Mouse (Mus musculus) limb, embryonic 12.5 days (tissue): Measurements from ENCODE around the gene Cyp4f18. TPM values are rescaled to one million over a fixed set of nuclear protein-coding genes. Genes with fewer than 3 reads are reported as not detected.
"Not testable (repeated sequence)": the region's sequence is repeated elsewhere in the genome, so short reads cannot be mapped to it uniquely, and the experiment has no call there.

Experiments
- ATAC-seq: fragments of 200-750 bp; cut with Nextera tagmentation; 2 replicates; pipeline ENCODE4 v1.8.0; 2017; ENCODE audit warnings: low read depth, moderate TSS enrichment; ENCODE audit not compliant: insufficient number of reproducible peaks, insufficient read depth, low FRiP score, low TSS enrichment
- H3K27ac ChIP-seq: fragments of 300-500 bp; sonication (generic); 2 replicates; pipeline ENCODE4 v1.5.1; 2016; ENCODE audit warnings: mild to moderate bottlenecking, moderate library complexity
- H3K27me3 ChIP-seq: fragments of 300-500 bp; sonication (generic); 2 replicates; pipeline ENCODE4 v1.6.1; 2016; ENCODE audit warnings: mild to moderate bottlenecking, moderate library complexity
- H3K36me3 ChIP-seq: fragments of 300-500 bp; sonication (generic); 2 replicates; pipeline ENCODE4 v1.6.1; 2016; ENCODE audit warnings: mild to moderate bottlenecking, moderate library complexity
- H3K4me1 ChIP-seq: fragments of 300-500 bp; sonication (generic); replicated peaks from 2 replicates; pipeline ENCODE4 v1.6.1; 2016
- H3K4me2 ChIP-seq: fragments of 300-500 bp; sonication (generic); 2 replicates; pipeline ENCODE4 v1.6.1; 2016; ENCODE audit warnings: mild to moderate bottlenecking, moderate library complexity
- H3K4me3 ChIP-seq: fragments of 300-500 bp; sonication (generic); replicated peaks from 2 replicates; pipeline ENCODE4 v1.5.1; 2016; ENCODE audit warnings: mild to moderate bottlenecking
- H3K9ac ChIP-seq: fragments of 300-500 bp; sonication (generic); replicated peaks from 2 replicates; pipeline ENCODE4 v1.6.1; 2016; ENCODE audit warnings: mild to moderate bottlenecking, moderate library complexity
- H3K9me3 ChIP-seq: fragments of 300-500 bp; sonication (generic); 2 replicates; pipeline ENCODE4 v1.6.1; 2016; ENCODE audit warnings: mild to moderate bottlenecking, moderate library complexity
- WGBS: fragments of 180-500 bp; shearing (Covaris S2); methylation state at CpG from one replicate; pipeline ENCODE4 v1.1.7; 2016; 5-methylcytosine and 5-hydroxymethylcytosine counted together
- polyA plus RNA-seq: library from polyadenylated mRNA; unstranded; fragments of >200 nt; fragmentation: Nextera tagmentation; extraction: Ambion mirVana; gene quantifications from 2 replicates; pipeline ENCODE4 v1.2.1, GENCODE M21; 2016

Cyp4f18 gene
- polyA plus RNA-seq = 0.66 and 1.3 TPM in 2 replicates

GRCm38 (mm10) chr8:72009473-72009872 is at the start of gene Cyp4f18:
Cyp4f18 (minus strand) TSS chr8:72009626.
- no peak within 1 kb of the TSS for H3K27ac ChIP-seq
- no peak for ATAC-seq
- H3K4me2 ChIP-seq = no peak within 1 kb of the TSS
- H3K27me3 ChIP-seq = no peaks in the 10 kb centered on the region
- H3K9ac ChIP-seq = no peak within 1 kb of the TSS
- no peak within 1 kb of the TSS for H3K4me3 ChIP-seq
- no peaks in the 10 kb centered on the region for H3K36me3 ChIP-seq
- no peaks in the 10 kb centered on the region for H3K4me1 ChIP-seq
- WGBS = 75% methylated on average over 3 of the region's 3 CpGs
- no peaks in the 10 kb centered on the region for H3K9me3 ChIP-seq

GRCm38 (mm10) chr8:72057643-72058042 is 48.2 kb upstream of the Cyp4f18 start:
- H3K27me3 ChIP-seq, H3K36me3 ChIP-seq, H3K4me2 ChIP-seq, H3K9ac ChIP-seq, H3K27ac ChIP-seq, ATAC-seq, H3K9me3 ChIP-seq, H3K4me1 ChIP-seq, H3K4me3 ChIP-seq: not testable (repeated sequence)
- WGBS = 85% methylated on average over 3 of the region's 4 CpGs

- H3K9ac ChIP-seq, H3K9me3 ChIP-seq, H3K27me3 ChIP-seq, H3K36me3 ChIP-seq, H3K4me1 ChIP-seq, H3K27ac ChIP-seq, ATAC-seq, H3K4me3 ChIP-seq, H3K4me2 ChIP-seq: not testable (repeated sequence)
Observed at GRCm38 (mm10) chr8:72054633-72055032, 45.2 kb upstream of the Cyp4f18 start.

- no peak overlapping the region for H3K4me3 ChIP-seq
- no peak overlapping the region for H3K27ac ChIP-seq
- WGBS = 84% methylated on average over 1 of the region's 1 CpGs
- H3K9me3 ChIP-seq = no peaks in the 10 kb centered on the region
- H3K4me2 ChIP-seq = no peak overlapping the region
- no peaks in the 10 kb centered on the region for H3K27me3 ChIP-seq
- no peak for ATAC-seq
- H3K4me1 ChIP-seq = no peaks in the 10 kb centered on the region
- no peaks in the 10 kb centered on the region for H3K36me3 ChIP-seq
- no peak overlapping the region for H3K9ac ChIP-seq
Observed at GRCm38 (mm10) chr8:72042493-72042892, 33.1 kb upstream of the Cyp4f18 start.

- not testable (repeated sequence) for H3K36me3 ChIP-seq, H3K27ac ChIP-seq, H3K4me1 ChIP-seq, H3K27me3 ChIP-seq, H3K4me3 ChIP-seq, H3K9ac ChIP-seq, ATAC-seq, H3K4me2 ChIP-seq, H3K9me3 ChIP-seq
- WGBS = 82% methylated on average over 4 of the region's 4 CpGs
Observed at GRCm38 (mm10) chr8:72040918-72041317, 31.5 kb upstream of the Cyp4f18 start, which contains the start of gene Olfr372. Olfr372 (plus strand) TSS chr8:72041218.

GRCm38 (mm10) chr8:72032926-72033325 is 23.5 kb upstream of the Cyp4f18 start:
- H3K4me2 ChIP-seq, H3K27ac ChIP-seq, H3K4me1 ChIP-seq, H3K4me3 ChIP-seq, H3K27me3 ChIP-seq, H3K36me3 ChIP-seq, H3K9me3 ChIP-seq, H3K9ac ChIP-seq, ATAC-seq: not testable (repeated sequence)
- 47% methylated on average over 4 of the region's 4 CpGs for WGBS

- not testable (repeated sequence) for H3K36me3 ChIP-seq, H3K4me3 ChIP-seq, H3K4me1 ChIP-seq, ATAC-seq, H3K27ac ChIP-seq, H3K9ac ChIP-seq, H3K4me2 ChIP-seq, H3K9me3 ChIP-seq, H3K27me3 ChIP-seq
- 22% methylated on average over 4 of the region's 9 CpGs for WGBS
Observed at GRCm38 (mm10) chr8:72024886-72025285, 15.5 kb upstream of the Cyp4f18 start.

GRCm38 (mm10) chr8:72019816-72020215 is 10.4 kb upstream of the Cyp4f18 start:
- no peak overlapping the region for H3K4me3 ChIP-seq
- no peak for ATAC-seq

GRCm38 (mm10) chr8:72019022-72019421 is 9.6 kb upstream of the Cyp4f18 start:
- not testable (repeated sequence) for H3K9me3 ChIP-seq, H3K4me2 ChIP-seq, H3K4me1 ChIP-seq, H3K4me3 ChIP-seq, H3K36me3 ChIP-seq, H3K27ac ChIP-seq, ATAC-seq, H3K9ac ChIP-seq, H3K27me3 ChIP-seq
- 81% methylated on average over 1 of the region's 1 CpGs for WGBS

More at GRCm38 (mm10) chr8:72019816-72020215, 10.4 kb upstream of the Cyp4f18 start:
- WGBS = 69% methylated on average over 2 of the region's 2 CpGs
- no peaks in the 10 kb centered on the region for H3K27me3 ChIP-seq
- no peak overlapping the region for H3K4me2 ChIP-seq
- H3K27ac ChIP-seq = no peak overlapping the region
- H3K9ac ChIP-seq = no peak overlapping the region
- no peaks in the 10 kb centered on the region for H3K9me3 ChIP-seq
- no peaks in the 10 kb centered on the region for H3K4me1 ChIP-seq
- no peaks in the 10 kb centered on the region for H3K36me3 ChIP-seq

GRCm38 (mm10) chr8:72018141-72018540 is 8.7 kb upstream of the Cyp4f18 start:
- Histone ChIP-seq H3K4me1 (no peaks in the 10 kb centered on the region), H3K36me3 (no peaks in the 10 kb centered on the region), H3K4me3 (no peak overlapping the region), H3K27ac (no peak overlapping the region), H3K9me3 (no peaks in the 10 kb centered on the region), H3K27me3 (no peaks in the 10 kb centered on the region), H3K9ac (no peak overlapping the region), H3K4me2 (no peak overlapping the region)
- WGBS = 76% methylated on average over 2 of the region's 2 CpGs
- no peak for ATAC-seq

GRCm38 (mm10) chr8:72017339-72017738 is 7.9 kb upstream of the Cyp4f18 start:
- H3K9ac ChIP-seq, H3K4me3 ChIP-seq, H3K36me3 ChIP-seq, ATAC-seq, H3K4me2 ChIP-seq, H3K27me3 ChIP-seq, H3K4me1 ChIP-seq, H3K9me3 ChIP-seq, H3K27ac ChIP-seq: not testable (repeated sequence)
- 73% methylated on average over 2 of the region's 2 CpGs for WGBS

GRCm38 (mm10) chr8:72013506-72014228 is 4.2 kb upstream of the Cyp4f18 start:
- ATAC-seq, H3K4me1 ChIP-seq, H3K36me3 ChIP-seq, H3K4me3 ChIP-seq, H3K9me3 ChIP-seq, H3K9ac ChIP-seq, H3K4me2 ChIP-seq, H3K27me3 ChIP-seq, H3K27ac ChIP-seq: not testable (repeated sequence)
- 72% methylated on average over 6 of the region's 6 CpGs for WGBS
